Mouse (Mus musculus): Measurements from ENCODE around the gene Slc2a3. TPM values are rescaled to one million over a fixed set of nuclear protein-coding genes. Genes with fewer than 3 reads are reported as not detected.

The Slc2a3 gene
- polyA plus RNA-seq, 1 experiment from 2014 or later, result 29.2 TPM

- H3K27ac ChIP-seq (ENCODE audit: low read depth, low read length), result peak overlapping the region; percentile 97
- H3K4me3 ChIP-seq (ENCODE audit: low read depth, low read length), result peak overlapping the region; percentile 70
- peak; percentile 62 for DNase-seq (ENCODE audit: low spot score)
- H3K9me3 ChIP-seq (ENCODE audit: control insufficient read depth, low read length), result no peaks in the 10 kb centered on the region
- H3K4me1 ChIP-seq (replicated peaks; ENCODE audit: control insufficient read depth, insufficient read depth, low read length), result no peaks in the 10 kb centered on the region
- no peaks in the 10 kb centered on the region for H3K27me3 ChIP-seq (ENCODE audit: control insufficient read depth, insufficient read depth, low read length)
- 24% methylated on average over 16 of the region's 16 CpGs for WGBS
- peak; percentile 46; the same call in 1 of the 2 replicates for ATAC-seq (ENCODE audit: low FRiP score)
- H3K4me2 ChIP-seq (replicated peaks; ENCODE audit: low read depth, low read length), result peak overlapping the region; percentile 55
- no peaks in the 10 kb centered on the region for H3K36me3 ChIP-seq (ENCODE audit: control insufficient read depth, insufficient read depth, low read length)
- peak overlapping the region; percentile 17; the same call in 1 of the 2 replicates for H3K9ac ChIP-seq (ENCODE audit: low read depth, low read length)
Measured at GRCm38 (mm10) chr6:122811771-122812600, 10.5 kb upstream of the Slc2a3 start.

- under 1% methylated on average over 38 of the region's 38 CpGs for WGBS
- no peaks in the 10 kb centered on the region for H3K36me3 ChIP-seq (ENCODE audit: control insufficient read depth, insufficient read depth, low read length)
- no peaks in the 10 kb centered on the region for H3K27me3 ChIP-seq (ENCODE audit: control insufficient read depth, insufficient read depth, low read length)
- peak overlapping the region; percentile 65 for H3K9ac ChIP-seq (ENCODE audit: low read depth, low read length)
- peak overlapping the region; percentile 97 for H3K27ac ChIP-seq (ENCODE audit: low read depth, low read length)
- ATAC-seq (ENCODE audit: low FRiP score) (peak; percentile 94), DNase-seq (ENCODE audit: low spot score) (peak; percentile 88)
- H3K4me3 ChIP-seq (ENCODE audit: low read depth, low read length), result peak overlapping the region; percentile 70
- H3K4me2 ChIP-seq (replicated peaks; ENCODE audit: low read depth, low read length), result peak overlapping the region; percentile 55
- no peaks in the 10 kb centered on the region for H3K9me3 ChIP-seq (ENCODE audit: control insufficient read depth, low read length)
- H3K4me1 ChIP-seq (replicated peaks; ENCODE audit: control insufficient read depth, insufficient read depth, low read length), result no peaks in the 10 kb centered on the region
Measured at GRCm38 (mm10) chr6:122811280-122811652, 9.8 kb upstream of the Slc2a3 start.

DNA sequence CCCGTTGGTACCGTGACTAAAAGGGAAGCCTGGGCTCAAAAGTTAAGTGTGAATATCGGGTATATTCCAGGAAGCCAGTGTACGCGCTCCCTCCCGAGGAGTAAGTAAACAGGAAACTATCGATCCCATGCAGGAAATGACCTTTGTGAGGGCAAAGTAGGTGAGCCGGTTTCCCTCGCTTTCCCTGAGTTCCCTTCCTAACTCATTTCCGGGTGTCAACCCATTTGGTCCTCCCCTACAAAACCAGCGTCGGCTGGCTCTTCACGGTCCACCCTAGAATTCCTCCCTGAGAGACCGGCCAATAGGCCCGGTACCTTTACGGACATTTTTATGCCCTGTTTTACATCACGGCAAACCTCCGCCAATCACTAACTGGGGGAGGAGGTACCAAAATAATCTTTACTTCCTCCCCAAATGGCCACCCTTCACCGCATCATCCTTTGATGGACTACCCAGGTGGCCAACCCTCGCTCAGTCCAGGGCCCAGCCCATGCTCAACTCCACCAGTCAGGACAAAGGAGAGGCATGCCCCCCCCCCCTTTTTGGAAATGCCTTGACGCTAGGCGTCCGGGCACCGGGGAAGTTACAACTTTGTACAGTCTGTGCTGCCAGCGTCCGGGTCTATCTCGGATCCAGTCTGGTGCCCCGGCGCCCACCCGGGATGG, 9.3 kb upstream of the Slc2a3 start:
- Histone ChIP-seq H3K27me3 (ENCODE audit: control insufficient read depth, insufficient read depth, low read length) (no peaks in the 10 kb centered on the region), H3K9me3 (ENCODE audit: control insufficient read depth, low read length) (no peaks in the 10 kb centered on the region), H3K9ac (ENCODE audit: low read depth, low read length) (peak overlapping the region; percentile 65), H3K4me2 (replicated peaks; ENCODE audit: low read depth, low read length) (peak overlapping the region; percentile 55), H3K27ac (ENCODE audit: low read depth, low read length) (peak overlapping the region; percentile 97), H3K4me1 (replicated peaks; ENCODE audit: control insufficient read depth, insufficient read depth, low read length) (no peaks in the 10 kb centered on the region), H3K4me3 (ENCODE audit: low read depth, low read length) (peak overlapping the region; percentile 70), H3K36me3 (ENCODE audit: control insufficient read depth, insufficient read depth, low read length) (no peaks in the 10 kb centered on the region)
- WGBS, result under 1% methylated on average over 30 of the region's 30 CpGs
- ATAC-seq (ENCODE audit: low FRiP score) (peak; percentile 100), DNase-seq (ENCODE audit: low spot score) (peak; percentile 94)

- Histone ChIP-seq H3K4me1 (replicated peaks; ENCODE audit: control insufficient read depth, insufficient read depth, low read length) (no peaks in the 10 kb centered on the region), H3K9me3 (ENCODE audit: control insufficient read depth, low read length) (no peaks in the 10 kb centered on the region), H3K36me3 (ENCODE audit: control insufficient read depth, insufficient read depth, low read length) (no peaks in the 10 kb centered on the region), H3K4me2 (replicated peaks; ENCODE audit: low read depth, low read length) (peak overlapping the region; percentile 55), H3K27me3 (ENCODE audit: control insufficient read depth, insufficient read depth, low read length) (no peaks in the 10 kb centered on the region), H3K9ac (ENCODE audit: low read depth, low read length) (peak overlapping the region; percentile 48), H3K27ac (ENCODE audit: low read depth, low read length) (peak overlapping the region; percentile 97), H3K4me3 (ENCODE audit: low read depth, low read length) (peak overlapping the region; percentile 70)
- DNase-seq (ENCODE audit: low spot score) (no peak), ATAC-seq (ENCODE audit: low FRiP score) (peak; percentile 2; the same call in 1 of the 2 replicates)
- WGBS, result 1% methylated on average over 11 of the region's 11 CpGs
Measured at GRCm38 (mm10) chr6:122810022-122810614, 8.7 kb upstream of the Slc2a3 start.

- no peaks in the 10 kb centered on the region for H3K36me3 ChIP-seq (ENCODE audit: control insufficient read depth, insufficient read depth, low read length)
- H3K9me3 ChIP-seq (ENCODE audit: control insufficient read depth, low read length), result no peaks in the 10 kb centered on the region
- no peaks in the 10 kb centered on the region for H3K4me1 ChIP-seq (replicated peaks; ENCODE audit: control insufficient read depth, insufficient read depth, low read length)
- H3K27me3 ChIP-seq (ENCODE audit: control insufficient read depth, insufficient read depth, low read length), result peaks cover 5% of the 10 kb centered on the region; the same call in 1 of the 2 replicates
- H3K4me2 ChIP-seq (replicated peaks; ENCODE audit: low read depth, low read length), result no peak overlapping the region
- no peak overlapping the region for H3K27ac ChIP-seq (ENCODE audit: low read depth, low read length)
- H3K9ac ChIP-seq (ENCODE audit: low read depth, low read length), result no peak overlapping the region
- WGBS, result 36% methylated on average over 5 of the region's 5 CpGs
- DNase-seq (ENCODE audit: low spot score) (peak; percentile 84), ATAC-seq (ENCODE audit: low FRiP score) (no peak)
- no peak overlapping the region for H3K4me3 ChIP-seq (ENCODE audit: low read depth, low read length)
Measured at GRCm38 (mm10) chr6:122804418-122804817, 3.0 kb upstream of the Slc2a3 start.

GRCm38 (mm10) chr6:122801801-122802514, 518 bp upstream of the Slc2a3 start:
- 2% methylated on average over 34 of the region's 34 CpGs for WGBS
- no peaks in the 10 kb centered on the region for H3K4me1 ChIP-seq (replicated peaks; ENCODE audit: control insufficient read depth, insufficient read depth, low read length)
- DNase-seq (ENCODE audit: low spot score), result peak; percentile 64

DNA sequence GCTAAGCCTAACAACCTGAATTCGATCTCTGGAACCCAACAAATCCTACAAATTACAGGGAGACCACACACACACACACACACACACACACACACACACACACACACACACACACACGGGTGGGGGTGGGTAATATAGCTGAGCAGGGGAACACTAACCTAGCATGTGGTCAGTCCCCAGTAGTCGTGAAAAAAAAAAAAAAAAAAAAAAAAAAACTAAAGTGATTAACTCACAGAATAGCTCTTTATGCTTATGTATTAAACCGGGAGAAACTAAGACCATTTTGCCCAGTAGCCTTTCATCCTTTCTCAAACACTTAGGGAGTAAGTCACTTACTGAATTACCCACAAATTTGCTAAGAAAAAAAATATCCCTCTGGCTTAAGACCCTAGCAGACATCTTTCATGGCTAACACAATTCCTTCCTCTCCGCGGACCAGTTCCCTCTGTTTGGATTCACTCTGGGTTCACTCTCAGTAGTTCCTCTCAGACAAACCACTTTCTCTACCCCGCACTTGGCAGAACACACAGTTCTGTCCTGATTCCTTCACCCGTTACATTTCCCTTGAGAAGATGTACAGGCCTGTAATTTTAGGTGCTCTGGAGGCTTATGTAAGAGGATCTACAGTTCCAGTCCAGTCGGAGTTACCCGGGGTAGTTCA, 670 bp downstream of the Slc2a3 start:
- Histone ChIP-seq H3K27me3 (ENCODE audit: control insufficient read depth, insufficient read depth, low read length) (peaks cover 5% of the 10 kb centered on the region; the same call in 1 of the 2 replicates), H3K27ac (ENCODE audit: low read depth, low read length) (no peak overlapping the region), H3K4me1 (replicated peaks; ENCODE audit: control insufficient read depth, insufficient read depth, low read length) (no peaks in the 10 kb centered on the region), H3K9ac (ENCODE audit: low read depth, low read length) (peak overlapping the region; percentile 63), H3K36me3 (ENCODE audit: control insufficient read depth, insufficient read depth, low read length) (no peaks in the 10 kb centered on the region), H3K4me2 (replicated peaks; ENCODE audit: low read depth, low read length) (peak overlapping the region; percentile 93), H3K9me3 (ENCODE audit: control insufficient read depth, low read length) (no peaks in the 10 kb centered on the region), H3K4me3 (ENCODE audit: low read depth, low read length) (peak overlapping the region; percentile 43)
- ATAC-seq (ENCODE audit: low FRiP score) (no peak), DNase-seq (ENCODE audit: low spot score) (no peak)
- 47% methylated on average over 10 of the region's 10 CpGs for WGBS

More at GRCm38 (mm10) chr6:122801801-122802514, 518 bp upstream of the Slc2a3 start:
- H3K27me3 ChIP-seq (ENCODE audit: control insufficient read depth, insufficient read depth, low read length), result peaks cover 5% of the 10 kb centered on the region; the same call in 1 of the 2 replicates
- H3K4me3 ChIP-seq (ENCODE audit: low read depth, low read length), result peak overlapping the region; percentile 43
- peak overlapping the region; percentile 93 for H3K4me2 ChIP-seq (replicated peaks; ENCODE audit: low read depth, low read length)
- H3K9ac ChIP-seq (ENCODE audit: low read depth, low read length), result peak overlapping the region; percentile 63
- H3K27ac ChIP-seq (ENCODE audit: low read depth, low read length), result no peak overlapping the region
- no peaks in the 10 kb centered on the region for H3K36me3 ChIP-seq (ENCODE audit: control insufficient read depth, insufficient read depth, low read length)
- ATAC-seq (ENCODE audit: low FRiP score), result peak; percentile 76
- H3K9me3 ChIP-seq (ENCODE audit: control insufficient read depth, low read length), result no peaks in the 10 kb centered on the region

All from hindbrain, embryonic 11.5 days (tissue).